Mouse (Mus musculus) spleen, adult 2 months (tissue): ENCODE results near the gene Gli2. TPM values are rescaled to one million over a fixed set of nuclear protein-coding genes. Genes with fewer than 3 reads are reported as not detected.

Source experiments
- DNase-seq, 2 experiments: peaks; one replicate each; pipeline versions ENCODE4 v3.0.0 to v3.0.0-alpha.2; 2012 to 2021; ENCODE audit warnings: low spot score in 2 of 2, low read depth in 1 of 2
- H3K27ac ChIP-seq: fragments of 200-500 bp; 2 replicates; pipeline ENCODE4 v1.5.1; 2012; ENCODE audit warnings: low read length, inconsistent platforms; ENCODE audit not compliant: insufficient read depth
- H3K27me3 ChIP-seq: fragments of 200-500 bp; 2 replicates; pipeline ENCODE4 v1.6.1; 2012; ENCODE audit warnings: mild to moderate bottlenecking, moderate library complexity, low read length, inconsistent platforms; ENCODE audit not compliant: control insufficient read depth, insufficient read depth
- H3K36me3 ChIP-seq: fragments of 200-500 bp; 2 replicates; pipeline ENCODE4 v1.6.1; 2012; ENCODE audit warnings: mild to moderate bottlenecking, low read length, inconsistent platforms; ENCODE audit not compliant: control insufficient read depth, insufficient read depth
- H3K4me1 ChIP-seq: fragments of 200-500 bp; 2 replicates; pipeline ENCODE4 v1.6.1; 2011; ENCODE audit warnings: inconsistent platforms; ENCODE audit not compliant: control insufficient read depth, insufficient read depth, insufficient read length
- H3K4me3 ChIP-seq: fragments of 200-500 bp; 2 replicates; pipeline ENCODE4 v1.5.1; 2011; ENCODE audit warnings: mild to moderate bottlenecking, inconsistent platforms; ENCODE audit not compliant: insufficient read depth, insufficient read length; ENCODE audit errors: extremely low read depth
- CTCF ChIP-seq: fragments of 200-500 bp; IDR thresholded peaks from 2 replicates; pipeline ENCODE4 v1.5.1; 2011; ENCODE audit warnings: mild to moderate bottlenecking, inconsistent platforms; ENCODE audit not compliant: insufficient read depth, insufficient read length, insufficient replicate concordance; ENCODE audit errors: extremely low read depth
- POLR2A ChIP-seq: fragments of 200-500 bp; IDR thresholded peaks from 2 replicates; pipeline ENCODE4 v1.6.1; 2011; ENCODE audit warnings: low read depth, low read length, inconsistent platforms
- WGBS: fragments of 180-500 bp; shearing (Covaris S2); methylation state at CpG from one replicate; pipeline ENCODE4 v1.1.7; 2018; 5-methylcytosine and 5-hydroxymethylcytosine counted together
- polyA plus RNA-seq: library from polyadenylated mRNA; depleted of rRNA; stranded (reverse); fragments of >200 nt; gene quantifications from 2 replicates; pipeline ENCODE4 v1.2.3, GENCODE M21; 2012

Gli2 gene
- polyA plus RNA-seq, 1 experiment, result 1.2 TPM

DNA sequence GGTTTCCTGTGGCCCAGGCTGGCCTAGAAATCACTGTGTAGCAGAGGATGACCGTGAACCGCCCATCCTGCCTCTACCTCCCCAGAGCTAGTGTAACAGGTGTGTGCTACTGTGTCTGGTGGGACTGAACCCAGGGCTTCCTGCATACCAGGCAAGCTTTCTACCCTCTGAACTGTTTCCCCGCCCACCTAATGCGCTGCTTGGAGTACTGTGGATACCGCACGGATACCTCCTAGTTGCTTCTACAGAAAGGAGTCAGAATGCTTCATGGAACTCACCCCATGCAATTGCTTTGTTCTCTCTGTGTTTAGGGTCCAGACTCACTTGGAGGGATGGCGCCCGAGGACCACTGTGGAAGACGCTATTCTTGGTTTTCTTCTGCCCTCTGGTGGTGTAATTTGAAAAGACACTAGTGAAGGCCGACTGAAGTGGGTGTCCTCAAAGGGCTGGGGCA lies 30.1 kb upstream of the Gli2 start:
- no peak overlapping the region for H3K4me3 ChIP-seq
- TF ChIP-seq POLR2A (no peak), CTCF (no peak)
- DNase-seq, result no peak
- H3K27me3 ChIP-seq, result no peaks in the 10 kb centered on the region
- no peaks in the 10 kb centered on the region for H3K36me3 ChIP-seq
- H3K27ac ChIP-seq, result no peak overlapping the region
- H3K4me1 ChIP-seq, result no peaks in the 10 kb centered on the region
- 27% methylated on average over 10 of the region's 10 CpGs for WGBS

- no peaks in the 10 kb centered on the region for H3K4me1 ChIP-seq
- TF ChIP-seq CTCF, result peak; percentile 46; the same call in 1 of the 2 replicates
- TF ChIP-seq POLR2A, result no peak
- H3K36me3 ChIP-seq, result no peaks in the 10 kb centered on the region
- 53% methylated on average over 12 of the region's 12 CpGs for WGBS
- H3K27ac ChIP-seq, result no peak overlapping the region
- H3K27me3 ChIP-seq, result no peaks in the 10 kb centered on the region
- no peak overlapping the region for H3K4me3 ChIP-seq
- no peak for DNase-seq
Measured at GRCm38 (mm10) chr1:119082231-119082991, 29.0 kb upstream of the Gli2 start.

- H3K36me3 ChIP-seq, result no peaks in the 10 kb centered on the region
- no peak overlapping the region for H3K27ac ChIP-seq
- H3K27me3 ChIP-seq, result no peaks in the 10 kb centered on the region
- DNase-seq, result no peak
- H3K4me3 ChIP-seq, result no peak overlapping the region
- 86% methylated on average over 7 of the region's 7 CpGs for WGBS
- no peaks in the 10 kb centered on the region for H3K4me1 ChIP-seq
- no peak for TF ChIP-seq POLR2A
- no peak for TF ChIP-seq CTCF
Measured at GRCm38 (mm10) chr1:119077933-119078332, 24.5 kb upstream of the Gli2 start.

- Histone ChIP-seq H3K4me3 (no peak overlapping the region), H3K4me1 (no peaks in the 10 kb centered on the region), H3K27me3 (no peaks in the 10 kb centered on the region), H3K36me3 (no peaks in the 10 kb centered on the region), H3K27ac (no peak overlapping the region)
- DNase-seq, result no peak
- TF ChIP-seq CTCF (no peak), POLR2A (no peak)
- WGBS, result 86% methylated on average over 4 of the region's 4 CpGs
Measured at GRCm38 (mm10) chr1:119076333-119076732, 22.9 kb upstream of the Gli2 start.

DNA sequence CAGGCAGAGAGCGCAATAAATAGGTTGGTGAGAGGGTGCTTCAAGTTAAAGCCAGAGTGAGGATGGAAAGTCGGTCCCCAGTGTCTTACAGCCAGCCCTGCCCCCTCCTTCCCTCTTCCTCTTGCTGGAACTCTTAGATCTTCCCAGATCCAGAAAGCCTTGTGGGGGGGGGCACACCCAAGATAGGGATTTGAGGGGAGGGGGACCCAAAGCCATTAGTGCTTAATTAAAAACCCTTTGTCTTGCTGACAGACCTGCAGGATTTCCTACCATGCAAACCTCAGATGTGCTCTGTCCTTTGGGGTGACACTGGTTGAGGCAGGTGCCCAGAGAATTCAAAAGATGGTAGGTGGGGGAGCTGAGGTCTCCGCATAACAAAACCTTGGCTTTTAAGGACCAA lies 22.5 kb upstream of the Gli2 start:
- no peaks in the 10 kb centered on the region for H3K4me1 ChIP-seq
- no peaks in the 10 kb centered on the region for H3K27me3 ChIP-seq
- no peak for DNase-seq
- H3K4me3 ChIP-seq, result no peak overlapping the region
- H3K27ac ChIP-seq, result no peak overlapping the region
- WGBS, result 72% methylated on average over 3 of the region's 3 CpGs
- TF ChIP-seq CTCF (no peak), POLR2A (no peak)
- no peaks in the 10 kb centered on the region for H3K36me3 ChIP-seq

DNA sequence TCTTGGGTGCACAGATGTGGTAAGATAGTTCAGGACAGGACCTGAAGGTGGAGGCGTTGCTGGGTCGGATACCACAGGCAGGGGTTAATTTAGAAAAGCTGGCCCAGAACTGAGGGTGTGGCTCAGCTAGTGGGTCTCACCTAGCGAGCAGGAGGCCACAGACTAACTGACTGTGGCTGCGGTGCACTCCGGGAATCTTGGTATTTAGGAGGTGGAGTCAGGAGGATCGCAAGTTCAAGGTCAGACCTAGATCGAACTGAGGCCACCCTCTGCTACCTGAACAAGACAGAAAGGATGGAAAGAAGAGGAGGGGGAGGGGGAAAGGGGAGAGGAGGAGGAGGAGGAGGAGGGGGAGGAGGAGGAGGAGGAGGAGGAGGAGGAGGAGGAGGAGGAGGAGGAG lies 22.1 kb upstream of the Gli2 start:
- 63% methylated on average over 7 of the region's 7 CpGs for WGBS
- Histone ChIP-seq H3K4me3 (no peak overlapping the region), H3K27me3 (no peaks in the 10 kb centered on the region), H3K4me1 (no peaks in the 10 kb centered on the region), H3K36me3 (no peaks in the 10 kb centered on the region), H3K27ac (no peak overlapping the region)
- TF ChIP-seq CTCF (no peak), POLR2A (no peak)
- DNase-seq, result no peak

DNA sequence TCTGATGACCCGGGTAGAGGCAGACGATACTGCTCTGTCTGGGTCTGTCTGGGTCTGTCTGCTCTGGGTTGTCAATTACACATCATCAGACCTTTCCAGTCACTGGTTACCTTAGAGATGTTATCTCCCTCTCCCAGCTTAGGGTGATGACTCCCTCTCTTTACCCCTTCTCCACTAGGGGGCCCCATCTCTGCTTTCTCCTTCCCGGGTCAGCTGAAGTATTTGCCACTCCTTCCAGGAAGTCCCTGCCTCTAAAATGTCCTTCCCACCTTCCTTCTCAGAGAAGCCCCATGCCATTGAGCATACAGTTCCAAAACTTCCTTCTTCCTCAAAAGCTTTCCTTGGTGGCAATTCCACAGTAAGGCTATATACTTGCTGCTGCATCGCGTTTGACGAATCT lies 21.5 kb upstream of the Gli2 start:
- Histone ChIP-seq H3K4me3 (no peak overlapping the region), H3K4me1 (no peaks in the 10 kb centered on the region), H3K27ac (no peak overlapping the region), H3K27me3 (no peaks in the 10 kb centered on the region), H3K36me3 (no peaks in the 10 kb centered on the region)
- DNase-seq, result no peak
- 70% methylated on average over 6 of the region's 6 CpGs for WGBS
- TF ChIP-seq CTCF (no peak), POLR2A (no peak)
